Comparison of ENCODE assay signal across 23 mouse cellular contexts in genomic region chr1:134460294-134461284, GRCm38 (mm10). TPM values are rescaled to one million over a fixed set of nuclear protein-coding genes. Genes with fewer than 3 reads are reported as not detected.
A peak's percentile ranks its signal among the peaks of the same experiment; 100 is the strongest.
DNase-seq lines count a peak whose midpoint lies in the region; ATAC-seq lines count a peak whose summit lies in the region.
"Had no signal": no experiment of that assay in that cellular context is flagged by ENCODE, and none has a peak within 500 bp of the region (broad histone marks: within the 10 kb centered on the region; RNA-seq: fewer than 3 reads in every experiment).

No protein-coding gene starts in this region.

- 28% methylated on average over 1 of the region's 1 CpGs for WGBS in liver, embryonic 12.5 days (ENCODE audit: insufficient replicate concordance)
- WGBS in forebrain, embryonic 12.5 days = 89% methylated on average over 1 of the region's 1 CpGs

- H3K27ac ChIP-seq in liver, embryonic 12.5 days = peak overlapping the region; percentile 97
- no peak overlapping the region for H3K27ac ChIP-seq in forebrain, embryonic 12.5 days
- H3K27ac ChIP-seq: embryonic facial prominence, embryonic 13.5 days; forebrain, embryonic 10.5 days; gastrocnemius, adult 2 months; heart, embryonic 13.5 days; hindbrain, embryonic 13.5 days; limb, embryonic 15.5 days; midbrain, embryonic 15.5 days had no signal

- peaks cover 74% of the 10 kb centered on the region for H3K36me3 ChIP-seq in liver, embryonic 12.5 days
- peaks cover 46% of the 10 kb centered on the region for H3K36me3 ChIP-seq in forebrain, embryonic 12.5 days (replicated peaks)

- no peaks in the 10 kb centered on the region for H3K9me3 ChIP-seq in liver, embryonic 12.5 days (replicated peaks)
- no peaks in the 10 kb centered on the region for H3K9me3 ChIP-seq in forebrain, embryonic 12.5 days
- H3K9me3 ChIP-seq: embryonic facial prominence, embryonic 13.5 days; forebrain, embryonic 10.5 days; heart, embryonic 13.5 days; hindbrain, embryonic 13.5 days; limb, embryonic 15.5 days; midbrain, embryonic 15.5 days had no signal

- peak; percentile 97 for ATAC-seq in liver, embryonic 12.5 days
- ATAC-seq in megakaryocyte-erythroid progenitor cell, adult 5-6 weeks (replicated peaks; ENCODE audit: low FRiP score, low TSS enrichment, poor library complexity, severe bottlenecking) = peak; percentile 90
- no peak for ATAC-seq in forebrain, embryonic 12.5 days (ENCODE audit: low FRiP score)
- ATAC-seq in monocyte, adult 5-6 weeks (replicated peaks; ENCODE audit: insufficient number of reproducible peaks, low FRiP score, low TSS enrichment, poor library complexity, severe bottlenecking) = no peak
- ATAC-seq: intestine, postnatal 0 days; midbrain, embryonic 15.5 days had no signal

- H3K9ac ChIP-seq in liver, embryonic 12.5 days = peak overlapping the region; percentile 50
- H3K9ac ChIP-seq in forebrain, embryonic 12.5 days = no peak overlapping the region
- H3K9ac ChIP-seq: embryonic facial prominence, embryonic 13.5 days; heart, embryonic 13.5 days; hindbrain, embryonic 13.5 days; limb, embryonic 15.5 days; midbrain, embryonic 15.5 days had no signal

- DNase-seq in MEL-GATA-1-ER (ENCODE audit: extremely low read depth, low read depth) = peak; percentile 82
- peak; percentile 68 for DNase-seq in c-Kit-positive CD71-positive TER-119-negative erythroid progenitor cells, embryonic 14.5 days (ENCODE audit: low read depth)
- DNase-seq in layer of hippocampus, postnatal 25 days (ENCODE audit: extremely low spot score in 1 of 2, low spot score in 1 of 2) = no peak
- DNase-seq: adrenal gland, adult 2 months; cerebellum, adult 11 months; cerebellum, postnatal 14 days; gastrocnemius, adult 2 months; kidney, postnatal 14 days; lung, postnatal 10 days; right cerebral cortex, postnatal 4 days; thymus, postnatal 14 days had no signal

- H3K4me2 ChIP-seq in liver, embryonic 12.5 days = peak overlapping the region; percentile 63
- no peak overlapping the region for H3K4me2 ChIP-seq in forebrain, embryonic 12.5 days
- H3K4me2 ChIP-seq: embryonic facial prominence, embryonic 13.5 days; heart, embryonic 13.5 days; hindbrain, embryonic 13.5 days; limb, embryonic 15.5 days; midbrain, embryonic 15.5 days had no signal

- peaks cover 74% of the 10 kb centered on the region for H3K4me1 ChIP-seq in liver, embryonic 12.5 days
- H3K4me1 ChIP-seq in forebrain, embryonic 12.5 days = peaks cover 10% of the 10 kb centered on the region

- peak overlapping the region; percentile 13; the same call in 1 of the 2 replicates for H3K4me3 ChIP-seq in liver, embryonic 12.5 days
- H3K4me3 ChIP-seq in forebrain, embryonic 12.5 days (replicated peaks) = no peak overlapping the region
- H3K4me3 ChIP-seq: embryonic facial prominence, embryonic 13.5 days; forebrain, embryonic 10.5 days; gastrocnemius, adult 2 months; heart, embryonic 13.5 days; hindbrain, embryonic 13.5 days; layer of hippocampus, adult 2 months; limb, embryonic 15.5 days; midbrain, embryonic 15.5 days had no signal

- H3K27me3 ChIP-seq in liver, embryonic 12.5 days (replicated peaks) = no peaks in the 10 kb centered on the region
- no peaks in the 10 kb centered on the region for H3K27me3 ChIP-seq in forebrain, embryonic 12.5 days
- H3K27me3 ChIP-seq: embryonic facial prominence, embryonic 13.5 days; heart, embryonic 13.5 days; hindbrain, embryonic 13.5 days; limb, embryonic 15.5 days; midbrain, embryonic 15.5 days had no signal

RNA-seq across cellular contexts. Expression of gene Klhl12, which starts 5.3 kb away (rescaled TPM):
- 40.2 and 41.7 TPM in 2 replicates for polyA plus RNA-seq in liver, embryonic 12.5 days (2016; fragmentation: Nextera tagmentation; extraction: Ambion mirVana)
- total RNA-seq in megakaryocyte-erythroid progenitor cell, adult 5-6 weeks (2014; fragmentation: Nextera tagmentation) = 62.2 and 79.3 TPM in 2 replicates
- 49.9 and 60.7 TPM in 2 replicates for total RNA-seq in megakaryocyte-erythroid progenitor cell, adult 5-6 weeks (2017)
- 33.2 and 34.1 TPM in 2 replicates for polyA plus RNA-seq in forebrain, embryonic 12.5 days (2016; fragmentation: Nextera tagmentation; extraction: Ambion mirVana)
- 21.9 to 33.3 TPM (median 32.5 TPM) in 3 replicates for total RNA-seq in monocyte, adult 5-6 weeks (2017)
- total RNA-seq in layer of hippocampus, postnatal 25 days (2021) = 10 to 100 TPM; 40.2 to 43.8 TPM

RNA-seq across cellular contexts. Expression of gene Rabif, which starts 33.9 kb away (rescaled TPM):
- 23.5 and 24.2 TPM in 2 replicates for polyA plus RNA-seq in liver, embryonic 12.5 days (2016; fragmentation: Nextera tagmentation; extraction: Ambion mirVana)
- total RNA-seq in megakaryocyte-erythroid progenitor cell, adult 5-6 weeks (2014; fragmentation: Nextera tagmentation) = 16.3 and 31.0 TPM in 2 replicates
- total RNA-seq in megakaryocyte-erythroid progenitor cell, adult 5-6 weeks (2017) = 20.9 and 21.3 TPM in 2 replicates
- polyA plus RNA-seq in forebrain, embryonic 12.5 days (2016; fragmentation: Nextera tagmentation; extraction: Ambion mirVana) = 41.6 and 41.7 TPM in 2 replicates
- 20.7 to 26.9 TPM (median 26.7 TPM) in 3 replicates for total RNA-seq in monocyte, adult 5-6 weeks (2017)
- 10 to 100 TPM; 23.6 to 28.2 TPM for total RNA-seq in layer of hippocampus, postnatal 25 days (2021)

RNA-seq across cellular contexts. Expression of gene Adipor1, which starts 45.4 kb away (rescaled TPM):
- 113 and 114 TPM in 2 replicates for polyA plus RNA-seq in liver, embryonic 12.5 days (2016; fragmentation: Nextera tagmentation; extraction: Ambion mirVana)
- 42.2 and 56.1 TPM in 2 replicates for total RNA-seq in megakaryocyte-erythroid progenitor cell, adult 5-6 weeks (2014; fragmentation: Nextera tagmentation)
- 33.3 and 37.5 TPM in 2 replicates for total RNA-seq in megakaryocyte-erythroid progenitor cell, adult 5-6 weeks (2017)
- 61.1 and 65.1 TPM in 2 replicates for polyA plus RNA-seq in forebrain, embryonic 12.5 days (2016; fragmentation: Nextera tagmentation; extraction: Ambion mirVana)
- 133 to 190 TPM (median 182 TPM) in 3 replicates for total RNA-seq in monocyte, adult 5-6 weeks (2017)
- total RNA-seq in layer of hippocampus, postnatal 25 days (2021) = 10 to 100 TPM; 58.7 to 61.1 TPM

RNA-seq across cellular contexts. Expression of gene Cyb5r1, which starts 55.2 kb away (rescaled TPM):
- polyA plus RNA-seq in liver, embryonic 12.5 days (2016; fragmentation: Nextera tagmentation; extraction: Ambion mirVana) = 23.0 and 24.8 TPM in 2 replicates
- 33.0 and 38.9 TPM in 2 replicates for total RNA-seq in megakaryocyte-erythroid progenitor cell, adult 5-6 weeks (2014; fragmentation: Nextera tagmentation)
- total RNA-seq in megakaryocyte-erythroid progenitor cell, adult 5-6 weeks (2017) = 16.3 and 24.8 TPM in 2 replicates
- polyA plus RNA-seq in forebrain, embryonic 12.5 days (2016; fragmentation: Nextera tagmentation; extraction: Ambion mirVana) = 19.2 and 21.5 TPM in 2 replicates
- total RNA-seq in monocyte, adult 5-6 weeks (2017) = 56.4 to 76.4 TPM (median 62.0 TPM) in 3 replicates
- total RNA-seq in layer of hippocampus, postnatal 25 days (2021) = 10 to 100 TPM; 28.7 to 33.2 TPM

Comparison
In these comparisons a context has a peak if more than half of its experiments do, and no peak if none do; other contexts are left out.
1. DNase-seq: peak in MEL-GATA-1-ER (single experiment) and c-Kit-positive CD71-positive TER-119-negative erythroid progenitor cells, embryonic 14.5 days (single experiment); none in layer of hippocampus, postnatal 25 days (0 of 2).
2. ATAC-seq: peak in liver, embryonic 12.5 days (single experiment) and megakaryocyte-erythroid progenitor cell, adult 5-6 weeks (single experiment); none in forebrain, embryonic 12.5 days (single experiment) and monocyte, adult 5-6 weeks (single experiment).